Mouse (Mus musculus) embryo, embryonic 11.5 days (tissue): ENCODE data around the gene Krt31.

Experiments
- DNase-seq: peaks from one replicate; pipeline ENCODE4 v3.0.0-alpha.2; 2012; ENCODE audit warnings: low read depth, low spot score

The Krt31 gene

GRCm38 (mm10) chr11:100050451-100050850 lies at the start of gene Krt31:
Gene Krt31, minus strand, starts transcription at chr11:100050551.
- DNase-seq: no peak

GRCm38 (mm10) chr11:100097819-100098218 lies 47.5 kb upstream of the Krt31 start:
- no peak for DNase-seq

GRCm38 (mm10) chr11:100096141-100096540 lies 45.8 kb upstream of the Krt31 start, which contains the start of gene Krt35:
Gene Krt35, minus strand, starts transcription at chr11:100096241.
- no peak for DNase-seq

GRCm38 (mm10) chr11:100088378-100089025 lies 38.2 kb upstream of the Krt31 start:
- no peak for DNase-seq

GRCm38 (mm10) chr11:100087861-100088260 lies 37.5 kb upstream of the Krt31 start, which contains the start of gene Krt32:
Gene Krt32, minus strand, starts transcription at chr11:100088226.
- no peak for DNase-seq

GRCm38 (mm10) chr11:100073873-100074272 lies 23.5 kb upstream of the Krt31 start:
- DNase-seq: no peak

- DNase-seq: no peak
Observed at GRCm38 (mm10) chr11:100067293-100068036, 17.1 kb upstream of the Krt31 start.

GRCm38 (mm10) chr11:100066236-100067010 lies 16.1 kb upstream of the Krt31 start:
- DNase-seq: no peak

- DNase-seq: no peak
Observed at GRCm38 (mm10) chr11:100058875-100059274, 8.5 kb upstream of the Krt31 start.

- DNase-seq: no peak
Observed at GRCm38 (mm10) chr11:100055686-100056655, 5.6 kb upstream of the Krt31 start.

GRCm38 (mm10) chr11:100047193-100047592 lies 3.2 kb downstream of the Krt31 start:
- no peak for DNase-seq

- DNase-seq: no peak
Observed at GRCm38 (mm10) chr11:100046303-100046866, 4.0 kb downstream of the Krt31 start.

GRCm38 (mm10) chr11:100041454-100041853 lies 8.9 kb downstream of the Krt31 start, which contains the start of gene Krt34:
Gene Krt34, minus strand, starts transcription at chr11:100041554.
- no peak for DNase-seq

GRCm38 (mm10) chr11:100029768-100030167 lies 20.6 kb downstream of the Krt31 start, which contains the start of gene Krt33b:
Gene Krt33b, minus strand, starts transcription at chr11:100029868.
- no peak for DNase-seq

- no peak for DNase-seq
Observed at GRCm38 (mm10) chr11:100021438-100021837, 28.9 kb downstream of the Krt31 start.

GRCm38 (mm10) chr11:100019466-100019865 lies 30.9 kb downstream of the Krt31 start:
- DNase-seq: no peak

GRCm38 (mm10) chr11:100016112-100016511 lies 34.2 kb downstream of the Krt31 start, which contains the start of gene Krt33a:
Gene Krt33a, minus strand, starts transcription at chr11:100016212.
- no peak for DNase-seq

- DNase-seq: no peak
Observed at GRCm38 (mm10) chr11:100013691-100014171, 36.6 kb downstream of the Krt31 start.

GRCm38 (mm10) chr11:100010682-100011081 lies 39.7 kb downstream of the Krt31 start:
- no peak for DNase-seq

- DNase-seq: no peak
Observed at GRCm38 (mm10) chr11:100008336-100008735, 42.0 kb downstream of the Krt31 start.
